Mouse (Mus musculus): ENCODE measurements around the gene Lgmn. TPM values are rescaled to one million over a fixed set of nuclear protein-coding genes. Genes with fewer than 3 reads are reported as not detected.

Lgmn gene
- polyA plus RNA-seq, 1 experiment from 2014 or later: 139 TPM

DNA sequence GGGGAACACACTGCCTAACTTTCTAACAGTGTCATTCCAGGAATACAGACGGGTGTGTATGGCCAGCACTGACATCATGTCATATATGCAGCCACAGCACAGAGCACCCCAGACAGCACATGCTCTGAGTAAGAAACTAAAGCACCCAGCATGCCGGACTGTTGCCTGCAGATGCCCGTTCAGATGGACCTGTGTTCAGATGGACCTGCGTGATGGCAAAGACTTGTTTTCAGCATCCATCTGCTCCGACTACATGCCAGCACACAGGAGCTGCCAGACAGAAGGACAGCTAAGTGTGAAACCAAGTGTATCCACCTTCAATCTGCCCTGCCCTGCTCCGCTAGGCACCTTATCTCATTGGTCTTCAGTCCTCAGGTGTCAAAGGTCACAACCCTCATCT is 24.9 kb downstream of the Lgmn start:
- no peak overlapping the region for H3K27ac ChIP-seq (ENCODE audit: low read length)
- H3K4me3 ChIP-seq (ENCODE audit: low read length): no peak overlapping the region
- no peak overlapping the region for H3K9ac ChIP-seq (ENCODE audit: low read length)
- peaks cover 6% of the 10 kb centered on the region; the same call in 1 of the 2 replicates for H3K4me1 ChIP-seq (replicated peaks; ENCODE audit: control insufficient read depth, insufficient read depth, low read length)
- 86% methylated on average over 6 of the region's 6 CpGs for WGBS
- ATAC-seq (ENCODE audit: low read depth): no peak
- no peaks in the 10 kb centered on the region for H3K27me3 ChIP-seq (ENCODE audit: control insufficient read depth, insufficient read depth, low read depth, low read length)
- no peak overlapping the region for H3K4me2 ChIP-seq (ENCODE audit: low read depth, low read length)
- no peaks in the 10 kb centered on the region for H3K9me3 ChIP-seq (ENCODE audit: control insufficient read depth, low read length)
- H3K36me3 ChIP-seq (ENCODE audit: control insufficient read depth, insufficient read depth, low read length): no peaks in the 10 kb centered on the region

DNA sequence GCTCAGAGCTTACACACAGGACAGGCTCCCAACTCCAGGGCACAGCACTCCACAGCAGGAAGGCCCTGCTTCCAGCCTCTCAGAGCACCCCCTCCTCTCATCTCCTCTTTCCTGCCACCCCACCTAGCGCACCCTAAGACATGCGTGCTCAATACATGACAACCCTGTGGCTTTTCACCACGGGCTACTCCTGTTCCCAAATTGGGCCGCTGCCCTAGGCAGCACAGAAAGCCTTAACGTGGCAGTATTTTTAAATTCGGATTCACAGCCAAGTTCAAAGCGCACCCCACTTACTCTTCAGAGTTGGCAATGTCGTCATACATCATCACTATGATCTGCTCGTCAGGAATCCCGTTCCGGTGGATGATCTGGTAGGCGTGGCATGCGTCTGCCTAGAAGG is 26.4 kb downstream of the Lgmn start:
- Histone ChIP-seq H3K9ac (ENCODE audit: low read length) (no peak overlapping the region), H3K27ac (ENCODE audit: low read length) (no peak overlapping the region), H3K9me3 (ENCODE audit: control insufficient read depth, low read length) (no peaks in the 10 kb centered on the region), H3K27me3 (ENCODE audit: control insufficient read depth, insufficient read depth, low read depth, low read length) (no peaks in the 10 kb centered on the region), H3K4me2 (ENCODE audit: low read depth, low read length) (no peak overlapping the region), H3K4me1 (replicated peaks; ENCODE audit: control insufficient read depth, insufficient read depth, low read length) (no peaks in the 10 kb centered on the region), H3K4me3 (ENCODE audit: low read length) (no peak overlapping the region), H3K36me3 (ENCODE audit: control insufficient read depth, insufficient read depth, low read length) (no peaks in the 10 kb centered on the region)
- WGBS: 87% methylated on average over 13 of the region's 13 CpGs
- ATAC-seq (ENCODE audit: low read depth): no peak

DNA sequence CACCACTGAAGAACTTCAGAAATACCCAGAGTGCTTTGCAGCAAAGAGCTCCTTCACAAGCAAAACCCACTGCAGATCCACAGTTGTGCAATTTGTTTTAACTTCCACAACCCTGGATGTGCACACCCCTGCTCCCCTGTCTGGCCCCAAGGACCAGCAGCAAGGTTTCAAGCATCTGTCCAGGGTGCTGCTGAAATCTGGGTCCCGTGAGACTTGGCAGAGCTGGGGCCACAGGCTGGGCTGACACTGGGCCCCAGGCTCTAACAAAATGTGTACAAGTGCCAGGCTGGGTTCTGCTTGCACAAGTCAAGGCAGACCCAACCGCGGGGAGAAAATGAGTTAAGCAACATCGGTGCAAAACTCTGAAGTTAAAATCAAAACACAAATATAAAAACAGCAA is 41.0 kb downstream of the Lgmn start:
- Histone ChIP-seq H3K4me1 (replicated peaks; ENCODE audit: control insufficient read depth, insufficient read depth, low read length) (peaks cover 4% of the 10 kb centered on the region; the same call in 1 of the 2 replicates), H3K4me2 (ENCODE audit: low read depth, low read length) (no peak overlapping the region), H3K27ac (ENCODE audit: low read length) (no peak overlapping the region), H3K9ac (ENCODE audit: low read length) (no peak overlapping the region), H3K27me3 (ENCODE audit: control insufficient read depth, insufficient read depth, low read depth, low read length) (no peaks in the 10 kb centered on the region), H3K36me3 (ENCODE audit: control insufficient read depth, insufficient read depth, low read length) (peaks cover 16% of the 10 kb centered on the region), H3K9me3 (ENCODE audit: control insufficient read depth, low read length) (no peaks in the 10 kb centered on the region), H3K4me3 (ENCODE audit: low read length) (no peak overlapping the region)
- 81% methylated on average over 4 of the region's 4 CpGs for WGBS
- no peak for ATAC-seq (ENCODE audit: low read depth)

DNA sequence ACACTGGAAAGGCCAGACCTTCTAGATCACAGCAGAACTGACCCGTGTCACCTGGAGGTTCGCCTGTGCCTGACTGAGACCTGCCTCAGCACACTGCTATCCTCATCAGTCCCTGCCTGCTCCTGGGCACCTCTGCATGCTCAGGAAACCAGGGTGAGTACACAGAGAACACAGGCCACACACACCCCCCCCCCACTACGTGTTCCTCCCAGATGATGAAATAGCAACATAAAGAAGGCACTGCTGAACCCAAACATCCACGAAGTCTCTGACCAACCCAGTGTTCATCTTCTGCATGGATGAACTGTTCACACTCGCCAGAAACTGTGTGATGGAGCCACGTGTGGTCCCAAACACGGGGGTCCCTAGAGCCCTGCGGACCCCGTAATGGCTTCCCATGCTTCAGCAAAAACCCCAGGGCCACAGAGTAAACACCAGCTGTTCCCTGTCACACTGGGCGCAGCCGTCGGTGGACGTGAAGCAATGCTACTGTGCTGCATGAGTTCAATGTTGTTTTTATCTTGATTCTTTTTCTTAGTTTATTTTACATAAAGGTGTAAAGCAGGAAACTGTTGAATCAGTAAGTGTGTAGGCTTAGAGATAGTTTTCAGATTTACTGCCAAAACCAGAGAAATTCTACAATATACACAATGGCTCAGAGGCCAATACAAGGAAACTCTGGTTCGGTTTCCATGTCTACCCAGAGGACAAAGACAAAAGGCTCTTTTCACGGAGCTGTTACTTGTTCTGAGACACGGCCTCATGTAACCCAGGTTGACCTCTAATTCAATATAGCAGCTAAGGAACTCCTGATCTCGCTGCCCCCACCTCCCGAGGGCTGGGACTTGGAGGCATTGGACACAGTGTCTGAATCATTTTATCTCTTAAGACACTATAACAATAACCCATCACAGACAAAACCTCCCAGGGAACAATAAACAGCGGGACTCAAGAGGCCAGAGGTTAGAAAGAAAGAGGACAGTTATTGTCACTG is 43.3 kb downstream of the Lgmn start:
- H3K36me3 ChIP-seq (ENCODE audit: control insufficient read depth, insufficient read depth, low read length): peaks cover 26% of the 10 kb centered on the region
- 0 out of 2 replicates have a peak overlapping the region, but pooled peaks have one; percentile 12 for H3K27ac ChIP-seq (ENCODE audit: low read length)
- ATAC-seq (ENCODE audit: low read depth): peak; percentile 39; the same call in 1 of the 2 replicates
- no peaks in the 10 kb centered on the region for H3K27me3 ChIP-seq (ENCODE audit: control insufficient read depth, insufficient read depth, low read depth, low read length)
- no peak overlapping the region for H3K9ac ChIP-seq (ENCODE audit: low read length)
- H3K9me3 ChIP-seq (ENCODE audit: control insufficient read depth, low read length): no peaks in the 10 kb centered on the region
- H3K4me3 ChIP-seq (ENCODE audit: low read length): no peak overlapping the region
- 40% methylated on average over 19 of the region's 19 CpGs for WGBS
- H3K4me1 ChIP-seq (replicated peaks; ENCODE audit: control insufficient read depth, insufficient read depth, low read length): peaks cover 4% of the 10 kb centered on the region; the same call in 1 of the 2 replicates
- H3K4me2 ChIP-seq (ENCODE audit: low read depth, low read length): no peak overlapping the region

DNA sequence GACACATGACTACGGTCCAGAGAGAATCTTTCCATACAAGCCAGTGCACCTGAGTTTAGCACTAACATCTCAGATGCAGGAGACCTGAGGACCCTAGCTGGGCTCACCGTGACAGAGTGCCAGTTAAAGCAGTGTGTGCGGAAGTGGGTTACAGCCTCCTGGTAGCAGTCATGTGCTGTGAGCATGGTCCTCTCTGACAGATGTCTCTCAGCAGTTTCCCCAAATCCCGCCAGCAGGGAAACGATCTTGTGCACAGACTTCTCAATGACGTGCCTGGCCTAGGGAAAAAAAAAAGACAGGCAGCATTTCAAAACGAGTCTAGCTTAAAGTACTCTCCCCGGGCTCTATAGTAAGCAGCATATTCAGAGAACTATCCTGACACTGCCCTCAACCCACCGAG is 44.1 kb downstream of the Lgmn start:
- Histone ChIP-seq H3K4me3 (ENCODE audit: low read length) (no peak overlapping the region), H3K4me1 (replicated peaks; ENCODE audit: control insufficient read depth, insufficient read depth, low read length) (peaks cover 4% of the 10 kb centered on the region; the same call in 1 of the 2 replicates), H3K27ac (ENCODE audit: low read length) (no peak overlapping the region), H3K27me3 (ENCODE audit: control insufficient read depth, insufficient read depth, low read depth, low read length) (no peaks in the 10 kb centered on the region), H3K4me2 (ENCODE audit: low read depth, low read length) (no peak overlapping the region), H3K9me3 (ENCODE audit: control insufficient read depth, low read length) (no peaks in the 10 kb centered on the region), H3K9ac (ENCODE audit: low read length) (no peak overlapping the region), H3K36me3 (ENCODE audit: control insufficient read depth, insufficient read depth, low read length) (peaks cover 27% of the 10 kb centered on the region)
- no peak for ATAC-seq (ENCODE audit: low read depth)
- 65% methylated on average over 9 of the region's 9 CpGs for WGBS

DNA sequence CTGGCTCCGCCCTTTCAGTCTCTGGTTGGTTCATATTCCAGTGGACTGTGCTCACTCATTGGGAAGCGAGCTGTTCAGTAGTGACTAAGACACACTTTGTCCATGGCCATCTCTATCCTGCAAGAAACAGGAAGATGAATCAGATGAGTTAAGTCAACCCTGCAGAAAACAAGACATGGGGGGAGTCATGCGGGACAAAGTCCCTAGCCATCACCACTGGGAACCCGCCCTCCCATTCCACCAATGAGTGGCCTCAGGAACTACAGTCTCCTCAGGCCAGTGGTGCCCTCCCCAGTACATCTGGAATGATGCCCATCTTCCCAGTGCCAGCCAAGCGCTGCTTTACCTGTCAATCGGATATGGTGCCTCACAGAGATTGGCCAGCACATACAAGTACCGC is 45.1 kb downstream of the Lgmn start:
- peaks cover 4% of the 10 kb centered on the region; the same call in 1 of the 2 replicates for H3K4me1 ChIP-seq (replicated peaks; ENCODE audit: control insufficient read depth, insufficient read depth, low read length)
- H3K4me3 ChIP-seq (ENCODE audit: low read length): no peak overlapping the region
- 90% methylated on average over 7 of the region's 7 CpGs for WGBS
- no peak overlapping the region for H3K9ac ChIP-seq (ENCODE audit: low read length)
- no peak overlapping the region for H3K27ac ChIP-seq (ENCODE audit: low read length)
- ATAC-seq (ENCODE audit: low read depth): no peak
- no peak overlapping the region for H3K4me2 ChIP-seq (ENCODE audit: low read depth, low read length)
- no peaks in the 10 kb centered on the region for H3K27me3 ChIP-seq (ENCODE audit: control insufficient read depth, insufficient read depth, low read depth, low read length)
- H3K9me3 ChIP-seq (ENCODE audit: control insufficient read depth, low read length): no peaks in the 10 kb centered on the region
- peaks cover 32% of the 10 kb centered on the region for H3K36me3 ChIP-seq (ENCODE audit: control insufficient read depth, insufficient read depth, low read length)

DNA sequence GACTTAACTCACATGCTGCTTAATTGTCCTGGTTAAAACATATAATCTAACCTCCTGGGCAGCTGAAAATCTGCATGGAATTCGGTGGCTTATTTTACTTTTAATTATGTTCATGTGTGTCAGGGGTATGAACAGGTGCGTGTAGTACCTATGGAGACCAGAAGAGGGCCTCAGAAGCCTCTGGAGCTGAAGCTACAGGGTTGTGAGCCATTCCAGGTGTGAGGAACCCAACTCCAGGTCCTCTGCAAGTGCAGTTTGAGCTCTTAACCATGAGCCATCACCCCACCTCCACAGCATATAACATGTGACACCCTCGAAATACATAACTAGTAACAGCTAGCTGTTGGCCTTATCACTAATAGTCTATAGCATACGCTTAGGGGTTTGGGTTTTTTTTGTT is 47.6 kb downstream of the Lgmn start:
- no peak overlapping the region for H3K4me3 ChIP-seq (ENCODE audit: low read length)
- no peaks in the 10 kb centered on the region for H3K9me3 ChIP-seq (ENCODE audit: control insufficient read depth, low read length)
- peaks cover 34% of the 10 kb centered on the region for H3K36me3 ChIP-seq (ENCODE audit: control insufficient read depth, insufficient read depth, low read length)

DNA sequence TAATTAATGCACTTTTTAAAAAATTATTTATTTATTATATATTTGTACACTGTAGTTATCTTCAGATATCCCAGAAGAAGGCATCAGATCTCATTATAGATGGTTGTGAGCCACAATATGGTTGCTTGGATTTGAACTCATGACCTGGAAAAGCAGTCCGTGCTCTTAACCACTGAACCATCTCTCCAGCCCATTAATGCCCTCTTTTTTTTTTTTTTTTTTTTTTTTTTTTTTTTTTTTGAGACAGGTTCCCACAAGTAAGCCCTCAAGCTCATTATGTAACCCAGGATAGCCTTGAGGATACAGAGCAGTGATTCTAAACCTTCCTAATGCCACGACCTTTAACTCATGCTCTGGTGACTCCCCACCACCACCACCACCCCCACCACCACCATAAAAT is 48.5 kb downstream of the Lgmn start:
- Histone ChIP-seq H3K36me3 (ENCODE audit: control insufficient read depth, insufficient read depth, low read length) (peaks cover 34% of the 10 kb centered on the region), H3K4me3 (ENCODE audit: low read length) (no peak overlapping the region), H3K9ac (ENCODE audit: low read length) (no peak overlapping the region), H3K27ac (ENCODE audit: low read length) (no peak overlapping the region), H3K27me3 (ENCODE audit: control insufficient read depth, insufficient read depth, low read depth, low read length) (no peaks in the 10 kb centered on the region), H3K4me2 (ENCODE audit: low read depth, low read length) (no peak overlapping the region), H3K9me3 (ENCODE audit: control insufficient read depth, low read length) (no peaks in the 10 kb centered on the region), H3K4me1 (replicated peaks; ENCODE audit: control insufficient read depth, insufficient read depth, low read length) (no peaks in the 10 kb centered on the region)
- ATAC-seq (ENCODE audit: low read depth): no peak
- WGBS: 89% methylated on average over 2 of the region's 2 CpGs

More for the DNA sequence above, 47.6 kb downstream of the Lgmn start:
- 69% methylated on average over 4 of the region's 4 CpGs for WGBS
- H3K27ac ChIP-seq (ENCODE audit: low read length): no peak overlapping the region
- H3K9ac ChIP-seq (ENCODE audit: low read length): no peak overlapping the region
- no peaks in the 10 kb centered on the region for H3K27me3 ChIP-seq (ENCODE audit: control insufficient read depth, insufficient read depth, low read depth, low read length)
- no peak for ATAC-seq (ENCODE audit: low read depth)
- peaks cover 4% of the 10 kb centered on the region; the same call in 1 of the 2 replicates for H3K4me1 ChIP-seq (replicated peaks; ENCODE audit: control insufficient read depth, insufficient read depth, low read length)
- H3K4me2 ChIP-seq (ENCODE audit: low read depth, low read length): no peak overlapping the region

DNA sequence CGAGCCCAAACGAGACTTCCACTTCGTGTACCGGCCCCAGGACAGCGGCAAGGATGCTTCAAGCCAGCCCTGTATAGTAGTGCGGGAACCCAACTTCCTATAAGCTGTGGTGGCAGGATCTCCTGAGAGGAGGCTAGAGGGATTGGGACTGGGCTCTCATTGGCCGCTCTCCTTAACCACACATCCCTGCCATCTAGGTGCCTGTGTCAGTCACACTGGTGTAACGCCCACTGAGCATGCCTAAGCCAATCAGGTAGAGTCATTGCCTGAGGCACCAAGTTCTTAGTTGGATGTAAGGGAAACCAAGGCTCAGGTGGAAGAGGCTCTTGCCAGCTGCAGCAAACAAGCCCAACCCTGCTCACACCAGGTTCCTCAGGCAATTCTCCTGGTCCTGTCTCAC is 49.6 kb downstream of the Lgmn start:
- Histone ChIP-seq H3K27ac (ENCODE audit: low read length) (no peak overlapping the region), H3K4me1 (replicated peaks; ENCODE audit: control insufficient read depth, insufficient read depth, low read length) (no peaks in the 10 kb centered on the region), H3K27me3 (ENCODE audit: control insufficient read depth, insufficient read depth, low read depth, low read length) (no peaks in the 10 kb centered on the region), H3K4me3 (ENCODE audit: low read length) (no peak overlapping the region), H3K36me3 (ENCODE audit: control insufficient read depth, insufficient read depth, low read length) (peaks cover 30% of the 10 kb centered on the region), H3K9me3 (ENCODE audit: control insufficient read depth, low read length) (no peaks in the 10 kb centered on the region), H3K4me2 (ENCODE audit: low read depth, low read length) (no peak overlapping the region), H3K9ac (ENCODE audit: low read length) (no peak overlapping the region)
- 42% methylated on average over 8 of the region's 8 CpGs for WGBS
- ATAC-seq (ENCODE audit: low read depth): no peak

Data from lung, embryonic 16.5 days (tissue).